Mouse (Mus musculus) left cerebral cortex, adult 9 months (tissue): ENCODE measurements around the gene Mylk3.

ENCODE experiments used
- DNase-seq, 2 experiments: peaks; one replicate each; pipeline ENCODE4 v3.0.0; 2022; ENCODE audit warnings: low spot score in 2 of 2

Mylk3 gene

GRCm38 (mm10) chr8:85321981-85322380, 64.2 kb downstream of the Mylk3 start:
- DNase-seq = no peak

DNA sequence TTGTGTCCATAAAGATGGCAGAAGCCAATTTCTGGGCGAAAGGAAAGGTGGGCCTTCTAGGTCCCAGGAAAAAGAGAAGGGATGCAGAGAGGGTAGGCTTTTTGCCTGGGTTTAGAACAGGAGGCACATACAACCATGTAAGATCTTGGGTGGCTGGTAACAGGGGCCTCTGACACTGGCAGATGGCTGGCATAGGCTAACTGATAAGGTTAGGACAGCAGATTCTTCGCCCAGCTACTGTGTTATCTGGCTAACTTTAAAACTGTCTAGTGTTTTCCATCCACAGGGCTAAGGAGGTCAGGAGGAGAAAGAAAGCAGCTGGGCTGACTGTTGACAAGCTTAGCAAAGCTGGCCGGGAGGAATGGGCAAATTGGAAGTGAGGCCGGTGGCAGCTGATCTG, 67.6 kb downstream of the Mylk3 start:
- DNase-seq = no peak

GRCm38 (mm10) chr8:85313036-85313435, 73.1 kb downstream of the Mylk3 start:
- DNase-seq = no peak

- DNase-seq = peak in 1 of 2 experiments; percentile 15
These were observed 74.4 kb downstream of the Mylk3 start for GRCm38 (mm10) chr8:85311743-85312142.

- no peak for DNase-seq
These were observed 77.6 kb downstream of the Mylk3 start for GRCm38 (mm10) chr8:85308564-85308963.

DNA sequence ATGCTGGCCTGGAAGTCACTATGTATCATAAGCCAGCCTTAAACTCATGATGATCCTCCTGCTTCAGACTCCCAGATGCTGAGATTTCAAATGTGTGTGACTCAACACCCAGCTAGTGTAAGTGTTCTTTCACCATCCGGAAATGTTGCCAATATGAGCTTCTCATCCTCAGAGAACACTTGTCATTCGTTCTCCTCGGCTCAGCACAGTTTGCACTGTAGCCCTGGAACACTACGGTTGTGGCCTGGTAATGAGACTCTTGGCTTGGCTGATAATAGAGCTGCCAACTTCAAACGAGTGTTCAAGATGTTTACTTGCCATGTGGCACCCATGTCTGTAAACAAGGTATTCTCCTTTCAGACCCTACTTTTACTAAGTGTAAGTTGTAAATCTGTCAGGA, 82.6 kb downstream of the Mylk3 start:
- no peak for DNase-seq

DNA sequence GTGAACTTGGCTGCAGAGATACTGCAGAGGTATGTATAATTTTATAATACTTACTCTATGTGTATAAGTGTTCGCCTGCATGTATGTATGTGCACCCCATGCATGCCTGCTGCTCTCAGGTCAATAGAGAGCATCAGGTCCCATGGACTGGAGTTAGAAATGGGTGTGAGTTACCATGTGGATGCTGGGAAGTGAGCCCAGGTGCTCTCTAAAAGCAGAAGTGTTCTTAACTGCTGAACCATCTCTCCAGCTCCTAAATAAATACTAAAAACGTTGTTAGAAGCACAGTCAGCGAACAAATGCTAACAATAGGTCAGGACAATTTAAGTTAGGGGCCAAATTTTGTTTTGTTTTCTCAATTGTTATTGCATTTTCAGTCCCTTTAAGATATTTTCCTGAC, 83.2 kb downstream of the Mylk3 start:
- DNase-seq = no peak

DNA sequence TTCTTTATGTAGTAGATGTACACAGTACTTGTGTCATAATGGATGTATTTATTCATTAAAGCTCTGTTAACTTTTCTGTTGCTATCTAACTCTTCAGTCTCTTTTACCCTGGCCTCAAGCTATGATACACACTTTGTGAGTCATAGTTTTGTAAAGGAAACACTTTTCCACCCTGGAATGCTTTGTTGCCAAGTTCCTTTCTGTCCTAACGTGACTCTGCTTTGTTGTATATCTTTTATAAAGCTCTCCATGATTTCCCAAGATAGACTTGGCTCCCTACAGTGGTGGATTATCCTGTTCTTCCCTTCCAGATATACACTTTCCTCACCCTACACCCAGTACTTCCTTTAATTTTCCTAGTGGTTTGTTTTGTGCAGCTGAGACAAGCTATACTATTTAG, 84.2 kb downstream of the Mylk3 start:
- no peak for DNase-seq

GRCm38 (mm10) chr8:85299434-85300077, 86.6 kb downstream of the Mylk3 start, which contains the start of the genes Orc6 and Vps35:
Gene Orc6, plus strand, starts transcription at chr8:85299632.
Gene Vps35, minus strand, starts transcription at chr8:85299802.
- peak; percentile 85 to 96 for DNase-seq

DNA sequence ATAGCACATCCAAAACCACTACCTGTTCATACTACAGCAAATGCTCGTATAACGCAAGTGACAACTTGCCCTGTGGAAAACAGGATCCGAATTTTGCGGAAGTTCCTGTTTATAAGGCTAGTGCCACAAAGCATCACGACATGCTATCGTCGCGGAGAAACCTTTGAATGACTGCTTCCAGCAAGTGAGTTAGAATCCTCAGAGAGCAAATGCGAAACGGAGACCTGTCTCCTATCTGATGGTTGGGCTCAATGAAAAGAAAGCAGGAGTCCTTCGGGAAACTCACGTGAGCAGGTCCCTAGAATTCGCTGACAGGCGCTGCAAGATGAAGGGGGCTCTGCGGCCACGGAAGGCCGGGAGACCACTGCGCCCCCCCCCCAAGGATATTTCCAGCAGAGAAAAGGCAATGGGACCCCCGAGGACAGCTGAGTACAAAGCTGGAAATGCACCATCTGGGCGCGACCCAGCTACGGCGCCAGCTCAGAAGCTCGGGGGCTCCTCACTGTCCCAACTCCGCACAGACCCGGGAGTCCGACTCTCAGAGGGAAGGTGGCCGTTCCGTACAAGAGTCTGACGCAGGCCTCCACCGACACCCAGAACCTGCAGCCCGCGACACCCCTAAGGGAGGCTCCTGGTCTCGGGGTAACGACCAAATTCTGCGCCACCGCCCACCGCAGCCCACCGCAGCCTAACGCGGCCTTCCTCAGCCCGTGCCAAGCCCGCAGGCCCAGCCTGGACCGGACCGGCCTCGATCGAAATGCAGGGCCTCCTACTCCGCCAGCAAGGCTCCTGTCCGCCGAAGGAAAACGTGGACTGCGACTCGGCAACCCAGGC, 87.3 kb downstream of the Mylk3 start:
- DNase-seq = peak in 1 of 2 experiments; percentile 3

- no peak for DNase-seq
These were observed 99.3 kb downstream of the Mylk3 start for GRCm38 (mm10) chr8:85286846-85287245.
